Mouse (Mus musculus) kidney, postnatal 10 days (tissue): ENCODE measurements at regions not wholly inside any gene's neighbourhood (a gene's known extent, or its start where the extent isn't known, plus 50 kb on each side); places are given as distances from the start of the nearest gene placed in this dataset.

Experiments
- DNase-seq: peaks from one replicate; pipeline ENCODE4 v3.0.0; 2021; ENCODE audit warnings: mixed read lengths

- DNase-seq, result no peak
Measured at GRCm38 (mm10) chr16:31598409-31598988, 64.7 kb upstream of the Dlg1 start.

- DNase-seq, result no peak
Measured at GRCm38 (mm10) chr16:31598989-31599421, 64.2 kb upstream of the Dlg1 start.

- DNase-seq, result no peak
Measured at GRCm38 (mm10) chr16:31601278-31601677, 62.0 kb upstream of the Dlg1 start.

- no peak for DNase-seq
Measured at GRCm38 (mm10) chr16:31603185-31603584, 60.1 kb upstream of the Dlg1 start.

GRCm38 (mm10) chr16:31606389-31607177, 56.7 kb upstream of the Dlg1 start:
- peak; percentile 73 for DNase-seq

GRCm38 (mm10) chr16:31608964-31609363, 54.3 kb upstream of the Dlg1 start:
- DNase-seq, result peak; percentile 54

- DNase-seq, result no peak
Measured at GRCm38 (mm10) chr16:31609394-31610172, 53.7 kb upstream of the Dlg1 start.
